Mouse (Mus musculus): ENCODE data around the gene Parm1.

Parm1 gene

GRCm38 (mm10) chr5:91517480-91518301 is at the start of gene Parm1:
Gene Parm1, plus strand, starts transcription at chr5:91517615.
- peak; percentile 90 for DNase-seq (ENCODE audit: low spot score)

DNA sequence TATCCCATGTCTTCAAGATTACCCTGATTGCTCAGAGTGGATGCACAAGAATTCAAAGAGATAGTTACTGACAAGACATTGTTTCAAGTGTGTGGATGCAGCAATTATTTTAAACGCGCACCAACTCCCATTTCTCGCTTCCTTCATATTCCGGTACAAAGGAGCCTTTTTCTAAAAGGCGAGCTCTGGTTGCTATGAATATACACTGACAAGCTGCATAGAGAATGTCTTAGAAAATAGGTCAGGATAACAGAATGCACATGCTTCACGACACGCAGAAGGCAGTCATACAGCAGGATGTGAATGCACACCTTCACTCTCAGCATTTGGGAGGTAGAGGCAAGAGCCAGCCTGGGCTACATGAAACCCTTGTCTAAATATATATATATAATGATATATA is 42.2 kb upstream of the Parm1 start:
- DNase-seq (ENCODE audit: low spot score): no peak

DNA sequence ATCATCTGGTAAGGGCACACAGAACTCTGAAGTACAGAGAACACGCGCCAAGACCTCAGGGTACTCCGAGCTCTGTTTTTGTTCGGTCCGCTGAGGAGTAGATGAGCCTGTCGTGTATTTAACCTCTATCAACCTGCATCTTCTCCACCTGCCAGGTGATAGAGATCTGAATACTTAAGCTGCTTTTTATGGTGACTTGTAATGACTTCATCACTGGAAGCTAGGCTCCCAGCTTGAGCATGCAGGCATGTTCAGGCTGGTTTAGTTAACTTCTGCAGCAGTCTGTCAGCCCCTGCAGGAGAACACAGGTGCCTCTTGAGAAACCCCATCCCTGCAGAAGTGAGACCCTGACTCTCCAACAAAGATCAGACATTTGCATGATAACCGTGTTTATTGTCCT is 40.6 kb upstream of the Parm1 start:
- no peak for DNase-seq (ENCODE audit: low spot score)

DNA sequence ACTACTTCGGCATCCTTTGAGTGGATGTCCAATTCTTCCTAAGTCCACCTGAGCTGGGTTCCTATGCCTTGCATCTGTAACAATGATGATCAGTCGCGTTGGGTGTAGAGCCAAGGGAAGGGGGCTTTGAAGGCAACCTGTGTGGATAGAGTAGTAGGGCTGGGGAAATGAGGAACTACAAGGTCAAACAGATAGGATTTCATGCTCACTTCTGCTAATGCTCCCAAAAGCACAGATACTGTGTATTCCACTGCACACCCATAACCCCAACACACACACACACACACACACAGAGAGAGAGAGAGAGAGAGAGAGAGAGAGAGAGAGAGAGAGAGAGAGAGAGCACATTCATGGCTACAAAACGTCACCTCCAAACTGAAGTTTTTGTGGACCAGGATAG is 38.7 kb upstream of the Parm1 start:
- DNase-seq (ENCODE audit: low spot score): no peak

DNA sequence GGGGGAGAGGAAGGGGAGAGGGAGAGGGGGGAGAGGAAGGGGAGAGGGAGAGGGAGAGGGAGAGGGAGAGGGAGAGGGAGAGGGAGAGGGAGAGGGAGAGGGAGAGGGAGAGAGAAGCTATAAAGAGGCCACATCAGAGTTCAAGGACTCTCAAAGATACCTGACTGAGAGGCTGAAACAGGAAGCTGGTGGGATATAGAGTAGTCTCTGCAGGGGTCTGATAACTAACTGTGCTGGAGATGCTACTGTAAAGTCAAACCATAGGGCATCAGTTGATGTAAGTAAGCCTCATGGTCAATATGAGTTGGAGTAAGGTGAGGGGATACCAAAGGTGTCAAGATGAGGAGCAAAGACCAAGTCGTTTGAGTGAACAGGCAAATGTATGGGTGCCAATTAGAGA is 37.3 kb upstream of the Parm1 start:
- no peak for DNase-seq (ENCODE audit: low spot score)

DNA sequence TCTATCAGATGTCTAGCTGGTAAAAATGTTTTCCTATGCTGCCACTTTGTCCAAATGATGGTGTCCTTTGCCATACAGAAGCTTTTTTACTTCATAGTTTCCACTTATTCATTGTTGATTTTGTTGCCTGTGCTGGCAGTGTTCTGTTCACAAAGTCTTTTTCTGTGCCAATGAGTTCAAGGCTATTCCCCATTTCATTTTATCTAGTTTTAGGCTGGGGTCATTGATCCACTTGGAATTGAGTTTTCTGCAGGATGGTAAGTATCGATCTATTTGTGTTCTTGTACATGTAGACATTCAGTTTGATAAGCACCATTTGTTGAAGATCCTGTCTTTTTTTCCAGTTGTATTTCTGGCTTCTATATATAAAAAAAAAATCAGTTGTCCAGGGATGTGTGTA is 33.1 kb upstream of the Parm1 start:
- no peak for DNase-seq (ENCODE audit: low spot score)

DNA sequence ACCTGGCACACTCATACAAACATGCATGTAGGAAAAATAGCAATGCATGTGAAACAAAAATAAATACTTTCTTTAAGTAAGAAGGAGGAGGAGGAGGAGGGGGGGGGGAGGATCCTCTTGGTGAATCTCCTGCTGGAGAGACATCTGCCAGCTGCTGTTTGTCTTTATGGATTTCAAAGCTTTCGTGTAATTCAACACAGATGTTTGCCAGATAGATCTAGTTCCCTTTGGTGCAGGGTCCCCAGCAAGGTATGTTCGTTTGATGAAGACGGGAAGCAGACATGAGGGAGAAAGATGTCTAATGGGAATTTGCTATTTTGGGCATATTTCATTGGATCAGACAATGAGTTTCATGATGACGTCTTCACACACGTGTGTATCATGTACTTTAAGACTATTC is 23.0 kb upstream of the Parm1 start:
- DNase-seq (ENCODE audit: low spot score): no peak

- no peak for DNase-seq (ENCODE audit: low spot score)
These were observed 16.1 kb upstream of the Parm1 start for GRCm38 (mm10) chr5:91501361-91501760.

DNA sequence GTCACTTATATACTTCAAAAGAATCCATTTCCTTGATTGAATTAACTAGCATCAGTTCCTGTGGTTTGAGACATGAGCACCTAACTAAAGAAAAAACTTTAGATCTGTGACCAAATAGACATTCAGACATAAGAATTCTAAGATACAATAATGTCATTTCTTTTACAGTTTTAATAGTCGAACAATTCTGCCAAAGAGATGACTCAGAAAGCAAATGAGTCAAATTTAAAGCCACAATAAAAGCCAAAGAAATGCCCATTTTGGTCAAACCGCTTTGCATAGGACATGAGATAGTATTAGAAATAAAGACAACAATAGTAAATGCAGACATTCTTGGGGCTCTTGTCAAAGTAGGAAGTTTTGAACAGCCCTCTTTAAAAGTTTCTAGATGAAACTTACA is 15.0 kb upstream of the Parm1 start:
- DNase-seq (ENCODE audit: low spot score): no peak

DNA sequence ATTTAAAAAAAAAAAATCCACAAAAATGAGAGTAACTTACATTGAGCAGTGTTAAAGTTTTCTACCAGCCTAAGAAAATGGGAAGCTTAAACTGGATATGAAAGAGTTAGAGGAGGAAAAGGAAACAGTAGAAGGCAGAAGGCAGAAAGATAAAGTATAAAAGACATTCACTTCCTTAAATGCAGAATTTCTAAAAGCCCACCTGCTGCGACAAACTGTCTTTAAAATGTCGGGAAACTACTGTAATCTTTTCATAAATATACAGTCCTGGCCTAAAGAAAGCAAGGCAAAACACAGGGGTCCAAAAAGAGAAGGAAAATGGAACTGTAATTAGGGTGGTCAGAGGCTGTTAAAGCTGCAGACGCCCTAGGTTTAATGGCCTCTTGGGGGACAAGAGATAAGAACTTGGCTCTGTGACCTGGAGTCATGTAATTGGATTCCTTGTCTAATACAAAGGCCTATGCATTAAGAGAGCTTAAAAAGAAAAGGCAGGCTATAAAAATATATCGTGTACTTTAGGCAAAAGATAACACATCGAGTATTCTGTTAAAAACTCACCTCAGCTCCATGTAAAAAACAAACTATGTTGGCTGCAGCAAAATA is 13.0 kb upstream of the Parm1 start:
- no peak for DNase-seq (ENCODE audit: low spot score)

DNA sequence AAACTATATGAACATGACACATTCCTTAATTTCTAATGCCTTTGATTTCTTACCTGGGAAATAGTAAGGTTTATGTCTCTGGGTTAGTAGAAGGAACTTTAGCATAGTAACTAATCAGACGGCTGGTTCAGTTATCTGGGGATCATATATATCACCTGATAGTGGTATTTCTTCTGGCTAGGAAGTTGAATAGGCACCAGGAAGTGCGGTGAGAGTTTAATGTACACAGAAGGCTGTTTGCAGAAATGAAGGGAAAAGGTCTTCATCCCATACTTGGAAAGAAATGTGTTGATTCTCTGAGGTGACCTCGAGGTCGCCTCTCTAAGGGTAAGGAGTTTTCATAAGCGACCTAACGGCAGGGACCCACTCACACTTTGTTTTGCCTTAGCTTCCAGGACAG is 338 bp upstream of the Parm1 start:
- DNase-seq (ENCODE audit: low spot score): no peak

GRCm38 (mm10) chr5:91518302-91518790 is 931 bp downstream of the Parm1 start:
- DNase-seq (ENCODE audit: low spot score): no peak

GRCm38 (mm10) chr5:91518946-91519345 is 1.5 kb downstream of the Parm1 start:
- peak; percentile 64 for DNase-seq (ENCODE audit: low spot score)

- DNase-seq (ENCODE audit: low spot score): peak; percentile 53
These were observed 2.1 kb downstream of the Parm1 start for GRCm38 (mm10) chr5:91519521-91519920.

DNA sequence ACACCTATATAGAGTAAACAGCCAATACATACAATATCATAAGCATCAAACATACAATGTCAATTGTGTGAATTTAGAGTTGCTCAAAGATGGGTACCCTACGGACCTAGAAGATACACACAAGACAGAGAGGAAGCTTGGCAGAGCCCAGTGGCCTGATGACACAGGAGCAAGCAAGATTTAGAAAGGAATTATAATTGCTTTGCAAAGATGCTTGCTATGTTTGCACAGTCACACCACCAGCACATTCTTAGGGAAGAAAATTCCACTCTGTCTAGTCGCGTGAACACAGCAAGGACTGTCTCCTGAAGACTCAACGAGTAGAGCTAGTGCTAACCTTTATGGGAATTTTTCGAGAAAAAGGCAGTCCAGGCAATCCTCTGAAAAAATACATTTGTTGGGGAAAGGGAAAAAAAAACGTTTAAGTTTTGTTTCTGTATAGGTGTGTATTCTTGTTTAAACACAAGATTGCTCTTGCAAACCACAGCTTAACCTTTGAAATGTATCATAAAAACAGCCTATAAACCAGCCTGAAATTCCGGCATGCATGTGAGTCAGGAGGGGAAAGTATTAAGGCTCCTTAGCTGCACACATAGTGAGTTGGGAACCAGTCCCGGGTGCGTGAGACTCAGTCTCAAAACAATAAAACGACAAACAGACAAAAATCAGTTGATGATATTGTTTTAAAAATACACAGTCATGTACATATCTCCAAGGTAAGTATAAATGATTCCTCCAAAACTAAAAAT is 15.5 kb downstream of the Parm1 start:
- no peak for DNase-seq (ENCODE audit: low spot score)

DNA sequence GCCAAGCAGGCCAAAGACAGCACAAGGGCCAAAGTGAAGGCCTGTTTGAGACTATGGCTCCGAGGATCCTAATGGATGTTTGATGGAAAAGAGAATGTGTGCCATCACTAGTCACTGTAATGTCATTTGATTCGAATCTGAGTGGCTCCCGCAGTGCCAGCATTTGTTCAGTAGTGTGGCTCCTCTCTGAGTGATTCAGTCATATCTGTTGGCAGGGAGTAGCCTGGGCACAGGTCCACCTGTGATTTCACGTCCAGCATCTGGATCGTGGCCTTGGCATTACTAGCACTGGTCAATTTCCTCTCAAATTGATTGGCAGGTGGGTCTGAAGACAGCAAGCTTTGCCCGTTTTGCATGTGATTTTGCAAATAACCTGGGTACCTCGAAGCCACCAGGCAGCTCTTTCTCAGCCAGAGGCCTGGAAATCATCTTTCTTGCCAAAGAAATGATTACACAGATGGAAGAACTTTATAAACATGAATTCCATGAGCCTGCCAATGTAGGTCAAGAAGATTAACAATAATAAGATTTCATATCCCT is 41.7 kb downstream of the Parm1 start:
- peak; percentile 38 for DNase-seq (ENCODE audit: low spot score)

GRCm38 (mm10) chr5:91559711-91560110 is 42.3 kb downstream of the Parm1 start:
- DNase-seq (ENCODE audit: low spot score): peak; percentile 47

DNA sequence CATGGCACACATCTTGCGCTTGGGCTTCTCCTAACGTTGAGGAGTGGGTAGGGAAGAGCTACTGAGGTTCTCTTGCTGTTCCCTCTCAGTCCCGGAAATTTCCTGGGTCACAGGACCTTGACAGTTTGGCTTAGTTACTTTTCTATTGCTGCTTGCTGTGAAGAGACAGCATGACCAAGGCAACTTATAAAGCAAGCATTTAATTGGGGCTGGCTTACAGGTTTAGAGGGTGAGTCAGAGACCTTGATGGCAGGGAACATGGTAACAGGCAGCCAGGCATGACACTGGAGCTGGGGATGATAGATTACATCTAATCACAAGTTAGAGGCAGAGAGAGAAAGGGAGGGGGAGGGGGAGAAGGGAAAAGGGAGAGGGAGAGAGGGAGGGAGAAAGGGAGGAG is 44.0 kb downstream of the Parm1 start:
- DNase-seq (ENCODE audit: low spot score): no peak

- no peak for DNase-seq (ENCODE audit: low spot score)
These were observed 45.1 kb downstream of the Parm1 start for GRCm38 (mm10) chr5:91562486-91562885.

- DNase-seq (ENCODE audit: low spot score): peak; percentile 63
These were observed 46.6 kb downstream of the Parm1 start for GRCm38 (mm10) chr5:91564054-91564453.

DNA sequence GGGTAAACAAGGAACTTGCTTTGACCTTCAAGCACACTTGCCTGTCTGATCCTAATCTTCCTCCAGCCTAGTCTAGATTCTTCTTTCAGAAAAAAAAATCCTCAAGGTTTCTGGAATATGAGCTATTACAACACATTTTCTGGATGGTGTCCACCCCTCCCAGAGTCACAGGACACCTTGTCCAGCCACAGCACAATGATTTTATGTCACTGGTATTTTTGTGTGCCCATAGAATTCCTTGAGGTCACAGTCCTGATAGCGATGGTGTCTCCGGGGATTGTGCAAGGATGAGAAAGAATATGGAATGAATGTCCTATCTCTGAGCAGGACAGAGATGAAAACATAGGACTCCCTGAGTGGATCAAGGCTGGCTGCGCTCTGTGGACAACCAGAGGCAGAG is 48.0 kb downstream of the Parm1 start:
- DNase-seq (ENCODE audit: low spot score): peak; percentile 61

GRCm38 (mm10) chr5:91566591-91566990 is 49.2 kb downstream of the Parm1 start:
- peak; percentile 53 for DNase-seq (ENCODE audit: low spot score)

GRCm38 (mm10) chr5:91574211-91574610 is 56.8 kb downstream of the Parm1 start:
- no peak for DNase-seq (ENCODE audit: low spot score)
